Comparison of ENCODE assay signal across 8 mouse cellular contexts in the genomic region with DNA sequence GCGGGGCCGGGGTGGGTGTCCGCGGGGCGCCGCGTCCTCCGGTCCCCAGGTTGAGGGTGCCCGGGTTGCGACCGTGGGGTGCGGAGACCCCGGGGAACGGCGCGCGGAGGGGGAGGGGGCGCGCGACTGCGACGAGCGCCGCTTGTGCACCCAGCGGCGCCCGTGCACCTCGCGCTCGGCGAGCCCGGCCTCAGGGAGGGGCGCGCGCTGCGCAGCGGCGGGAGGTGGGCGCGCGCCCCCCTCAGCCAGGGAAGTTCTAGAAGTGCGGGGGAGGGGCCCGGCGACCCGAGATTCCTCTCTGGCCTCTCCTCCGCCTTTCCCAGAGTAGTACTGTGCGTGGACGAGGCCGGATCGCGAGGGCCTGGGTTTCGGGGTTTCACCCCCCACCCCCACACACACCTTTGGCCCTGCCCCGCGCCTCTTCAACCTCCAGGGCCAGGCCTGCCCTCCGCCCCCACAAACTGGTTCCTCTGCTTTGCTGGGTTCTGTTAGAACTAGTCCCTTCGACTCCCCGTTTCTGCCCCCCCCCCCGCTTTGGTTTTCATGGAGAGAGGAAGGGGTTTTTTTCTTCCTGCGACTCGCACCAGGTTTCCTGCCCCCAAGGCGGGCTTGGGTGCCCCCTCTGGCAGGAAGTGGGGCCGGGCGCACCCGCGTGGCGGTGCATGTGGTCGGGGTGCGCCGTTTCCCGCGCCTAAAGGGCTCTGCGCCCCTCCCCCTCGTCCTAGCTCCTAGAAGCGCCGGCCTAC. TPM values are rescaled to one million over a fixed set of nuclear protein-coding genes. Genes with fewer than 3 reads are reported as not detected.
A peak's percentile ranks its signal among the peaks of the same experiment; 100 is the strongest.
DNase-seq lines count a peak whose midpoint lies in the region; ATAC-seq and TF ChIP-seq lines count a peak whose summit lies in the region.

No protein-coding gene starts in this region.

- H3K4me2 ChIP-seq in liver, embryonic 14.5 days (ENCODE audit: low read depth), result peak overlapping the region; percentile 93

- H3K4me3 ChIP-seq in hindbrain, embryonic 10.5 days, result peak overlapping the region; percentile 97
- H3K4me3 ChIP-seq in liver, embryonic 14.5 days (ENCODE audit: insufficient read depth in 1 of 2, low read depth in 2 of 2, low read length in 2 of 2), result peak overlapping the region; percentile 77 to 86

- peak; percentile 40 for TF ChIP-seq CTCF in liver, embryonic 14.5 days (IDR thresholded peaks at IDR 0.05; ENCODE audit: low read depth)

- ATAC-seq in common myeloid progenitor, adult 5-6 weeks (replicated peaks; ENCODE audit: low read depth, poor library complexity, severe bottlenecking), result peak; percentile 15; the same call in 1 of the 2 replicates
- peak; percentile 19; the same call in 1 of the 2 replicates for ATAC-seq in liver, embryonic 14.5 days (ENCODE audit: insufficient read depth)

- peak overlapping the region; percentile 99 for H3K27ac ChIP-seq in hindbrain, embryonic 10.5 days
- H3K27ac ChIP-seq in liver, embryonic 14.5 days, result peak overlapping the region; percentile 70

- peaks cover 90% of the 10 kb centered on the region for H3K4me1 ChIP-seq in hindbrain, embryonic 10.5 days (replicated peaks)
- peaks cover 0 to 29% of the 10 kb centered on the region in 2 experiments; a peak in 3 of 4 replicates for H3K4me1 ChIP-seq in liver, embryonic 14.5 days (replicated peaks; ENCODE audit: control insufficient read depth in 2 of 2, insufficient read depth in 2 of 2, low read length in 1 of 2)

- no peaks in the 10 kb centered on the region for H3K9me3 ChIP-seq in hindbrain, embryonic 10.5 days
- no peaks in the 10 kb centered on the region for H3K9me3 ChIP-seq in liver, embryonic 14.5 days (ENCODE audit: control insufficient read depth, low read length)

- peak overlapping the region; percentile 83 for H3K9ac ChIP-seq in liver, embryonic 14.5 days (replicated peaks)

- peak; percentile 72 for DNase-seq in cerebellum, adult 11-12 months
- no peak for DNase-seq in cerebellum, postnatal 4 days (ENCODE audit: low spot score in 2 of 2)
- peak; percentile 85 for DNase-seq in 416B (ENCODE audit: low read depth)
- DNase-seq in hindbrain, embryonic 10.5 days (ENCODE audit: low spot score), result peak; percentile 74
- no peak for DNase-seq in liver, embryonic 14.5 days (ENCODE audit: low read depth in 3 of 3, low spot score in 3 of 3)
- DNase-seq in natural killer cell, adult 2 months (ENCODE audit: low spot score in 2 of 2), result peak; percentile 51 to 65
- DNase-seq in thymus, postnatal 25 days, result peak; percentile 94

- under 1% methylated on average over 74 of the region's 75 CpGs for WGBS in hindbrain, embryonic 10.5 days
- under 1% methylated on average over 52 of the region's 75 CpGs for WGBS in liver, embryonic 14.5 days (ENCODE audit: insufficient replicate concordance)

- TF ChIP-seq EP300 in liver, embryonic 14.5 days (IDR thresholded peaks at IDR 0.05; ENCODE audit: low read depth), result peak; percentile 13; the same call in 1 of the 2 replicates

- no peaks in the 10 kb centered on the region for H3K27me3 ChIP-seq in hindbrain, embryonic 10.5 days (ENCODE audit: insufficient read depth, poor library complexity, severe bottlenecking)
- H3K27me3 ChIP-seq in liver, embryonic 14.5 days (ENCODE audit: control insufficient read depth, insufficient read depth, low read length), result no peaks in the 10 kb centered on the region

- peaks cover 29% of the 10 kb centered on the region for H3K36me3 ChIP-seq in hindbrain, embryonic 10.5 days
- peaks cover 13% of the 10 kb centered on the region for H3K36me3 ChIP-seq in liver, embryonic 14.5 days (replicated peaks; ENCODE audit: control insufficient read depth, insufficient read depth, low read depth)

RNA-seq across cellular contexts. Expression of a gene that starts 1.1 kb away (rescaled TPM):
- total RNA-seq in common myeloid progenitor, adult 5-6 weeks (2017), result 141 and 203 TPM in 2 replicates
- 541 and 748 TPM in 2 replicates for polyA plus RNA-seq in hindbrain, embryonic 10.5 days (2016; fragmentation: Nextera tagmentation; extraction: Ambion mirVana)
- polyA plus RNA-seq in liver, embryonic 14.5 days (2012; rRNA removed), result 149 and 182 TPM in 2 replicates
- polyA plus RNA-seq in liver, embryonic 14.5 days (2014; fragmentation: Nextera tagmentation; extraction: Ambion mirVana), result 162 and 180 TPM in 2 replicates

RNA-seq across cellular contexts. Expression of a gene that starts 8.2 kb away (rescaled TPM):
- 19.0 and 22.6 TPM in 2 replicates for total RNA-seq in common myeloid progenitor, adult 5-6 weeks (2017)
- 19.1 and 23.9 TPM in 2 replicates for polyA plus RNA-seq in hindbrain, embryonic 10.5 days (2016; fragmentation: Nextera tagmentation; extraction: Ambion mirVana)
- polyA plus RNA-seq in liver, embryonic 14.5 days (2012; rRNA removed), result 9.9 and 11.7 TPM in 2 replicates
- polyA plus RNA-seq in liver, embryonic 14.5 days (2014; fragmentation: Nextera tagmentation; extraction: Ambion mirVana), result 15.2 and 18.9 TPM in 2 replicates

RNA-seq across cellular contexts. Expression of a gene that starts 36.2 kb away (rescaled TPM):
- total RNA-seq in common myeloid progenitor, adult 5-6 weeks (2017), result 0.05 TPM in 1 of 2 replicates, not detected in the other
- 2.2 and 4.2 TPM in 2 replicates for polyA plus RNA-seq in hindbrain, embryonic 10.5 days (2016; fragmentation: Nextera tagmentation; extraction: Ambion mirVana)
- polyA plus RNA-seq in liver, embryonic 14.5 days (2012; rRNA removed), result 0.01 and 0.04 TPM in 2 replicates
- polyA plus RNA-seq in liver, embryonic 14.5 days (2014; fragmentation: Nextera tagmentation; extraction: Ambion mirVana), result not detected in 2 replicates

Comparison
In these comparisons a context has a peak if more than half of its experiments do, and no peak if none do; other contexts are left out.
1. DNase-seq: peak in cerebellum, adult 11-12 months (single experiment), 416B (single experiment), hindbrain, embryonic 10.5 days (single experiment), natural killer cell, adult 2 months (2 of 2) and thymus, postnatal 25 days (single experiment); none in cerebellum, postnatal 4 days (0 of 2) and liver, embryonic 14.5 days (0 of 3).